Mouse (Mus musculus) telencephalon, adult 2 months (tissue): ENCODE measurements around the gene Ipo7.
A peak's percentile ranks its signal among the peaks of the same experiment; 100 is the strongest.
"Not testable (repeated sequence)": the region's sequence is repeated elsewhere in the genome, so short reads cannot be mapped to it uniquely, and the experiment has no call there.

ENCODE experiments used
- DNase-seq: peaks from one replicate; pipeline ENCODE4 v3.0.0-alpha.2; 2011; ENCODE audit warnings: low read depth, low spot score

The Ipo7 gene

GRCm38 (mm10) chr7:110023553-110023952 lies 5.5 kb downstream of the Ipo7 start:
- no peak for DNase-seq

DNA sequence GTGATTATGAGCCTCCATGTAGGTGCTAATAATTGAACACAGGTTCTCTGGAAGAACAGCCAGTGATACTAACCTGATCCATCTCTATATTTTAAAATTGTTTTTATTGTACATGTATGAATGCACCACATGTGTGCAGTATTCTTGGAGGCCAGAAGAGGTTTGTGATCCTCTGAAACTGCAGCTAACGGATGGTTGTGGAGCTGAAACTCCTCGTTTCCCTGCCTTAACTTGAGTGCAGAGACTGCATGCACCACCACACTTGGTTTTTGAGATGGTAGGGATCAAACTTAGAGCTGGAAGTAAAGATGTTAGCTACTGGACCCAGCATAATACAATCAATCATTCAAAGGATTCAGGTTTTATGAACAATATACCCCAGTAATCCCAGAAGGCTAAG lies 8.5 kb downstream of the Ipo7 start:
- no peak for DNase-seq

- DNase-seq = peak; percentile 2
These were observed 10.8 kb downstream of the Ipo7 start for GRCm38 (mm10) chr7:110028826-110029225.

DNA sequence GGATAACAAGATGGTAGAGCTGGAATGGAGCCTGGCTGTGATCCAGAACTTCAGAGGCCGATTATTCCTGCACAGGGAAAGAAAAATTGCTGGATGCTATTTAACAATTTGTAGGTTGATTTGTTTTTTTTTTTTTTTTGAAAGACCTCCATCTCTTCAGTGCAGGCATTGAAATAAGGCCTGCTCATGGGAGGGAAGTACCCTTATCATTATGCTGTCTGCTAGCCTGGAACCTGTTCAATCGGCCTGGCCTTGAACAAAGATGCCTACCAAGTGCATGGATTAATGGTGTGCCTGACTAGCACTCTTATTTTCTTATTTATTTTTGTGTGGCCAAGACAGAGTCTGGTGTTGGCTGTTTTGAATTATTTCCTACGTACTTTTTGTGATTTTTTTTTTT lies 12.3 kb downstream of the Ipo7 start:
- no peak for DNase-seq

DNA sequence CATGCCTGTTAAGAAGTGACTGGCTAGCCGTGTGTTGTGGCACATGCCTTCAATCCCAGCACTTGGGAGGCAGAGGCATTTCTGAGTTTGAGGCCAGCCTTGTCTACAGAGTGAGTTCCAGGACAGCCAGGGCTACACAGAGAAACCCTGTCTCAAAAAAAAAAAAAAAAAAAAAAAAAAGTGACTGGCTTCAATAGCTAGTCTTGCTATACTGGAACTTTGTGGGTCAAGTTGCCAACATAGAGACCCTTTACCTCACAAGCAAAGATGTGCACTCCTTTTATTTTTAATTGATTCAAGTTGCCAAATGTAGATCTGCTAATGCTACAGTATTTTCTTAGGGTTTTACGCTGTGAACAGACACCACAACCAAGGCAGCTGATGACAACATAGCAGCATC lies 39.6 kb downstream of the Ipo7 start:
- DNase-seq = not testable (repeated sequence)

DNA sequence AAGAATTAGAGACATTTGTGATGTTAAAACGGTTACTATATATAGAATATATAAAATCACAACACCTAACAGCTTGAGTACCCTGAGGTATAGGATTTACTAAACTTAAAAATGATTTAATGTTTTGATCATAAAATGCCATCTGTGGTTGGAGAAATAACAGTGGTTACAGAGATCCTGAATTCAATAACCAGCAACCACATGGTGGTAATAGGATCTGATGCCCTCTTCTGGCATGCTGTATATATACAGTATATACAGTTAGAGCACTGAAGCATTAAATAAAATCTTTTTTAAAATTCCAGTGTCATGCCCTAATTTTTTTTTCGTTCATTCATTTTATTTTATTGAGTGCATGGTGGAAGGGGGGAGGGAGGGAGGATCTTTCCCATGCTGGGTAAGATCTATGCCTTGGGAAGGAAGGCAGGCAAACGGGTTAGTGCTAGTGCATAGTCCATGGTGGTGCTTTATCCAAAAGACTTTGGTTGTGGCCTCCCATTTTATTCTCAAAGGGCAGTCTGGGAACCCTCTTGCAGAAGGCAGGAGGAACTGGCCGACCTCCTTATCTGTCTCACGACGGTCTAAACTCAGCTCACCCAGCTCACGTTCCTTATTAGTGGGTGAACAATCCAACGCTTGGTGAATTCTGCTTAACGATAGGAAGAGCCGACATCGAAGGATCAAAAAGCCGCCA lies 41.2 kb downstream of the Ipo7 start:
- DNase-seq = no peak

GRCm38 (mm10) chr7:110060106-110060668 lies 42.1 kb downstream of the Ipo7 start:
- peak; percentile 31 for DNase-seq

DNA sequence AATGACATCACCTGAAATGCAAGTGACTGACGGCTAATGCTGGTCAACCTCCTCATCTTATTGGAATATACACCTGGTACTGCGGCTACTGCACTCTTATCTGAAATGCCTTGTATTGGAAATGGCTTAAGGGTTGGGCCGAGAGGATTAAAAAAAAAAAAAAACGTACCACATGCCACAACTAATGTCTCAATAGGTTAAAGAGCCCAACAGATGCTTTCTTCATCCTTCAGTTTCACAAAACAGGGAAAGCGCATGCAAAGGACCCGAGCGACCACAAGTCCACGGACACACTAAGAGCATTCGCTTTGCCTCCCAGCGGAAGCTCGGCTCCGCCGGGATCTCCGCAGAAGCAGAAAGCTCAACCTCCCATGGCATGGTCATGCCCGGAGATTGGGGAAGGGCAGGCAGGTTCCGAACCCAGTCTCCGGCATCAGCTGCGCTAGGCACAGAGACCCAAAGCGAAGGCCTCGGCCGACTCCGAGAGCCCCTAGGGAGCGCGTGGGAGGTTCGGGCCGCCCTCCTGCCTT lies 42.7 kb downstream of the Ipo7 start:
- peak; percentile 35 for DNase-seq

DNA sequence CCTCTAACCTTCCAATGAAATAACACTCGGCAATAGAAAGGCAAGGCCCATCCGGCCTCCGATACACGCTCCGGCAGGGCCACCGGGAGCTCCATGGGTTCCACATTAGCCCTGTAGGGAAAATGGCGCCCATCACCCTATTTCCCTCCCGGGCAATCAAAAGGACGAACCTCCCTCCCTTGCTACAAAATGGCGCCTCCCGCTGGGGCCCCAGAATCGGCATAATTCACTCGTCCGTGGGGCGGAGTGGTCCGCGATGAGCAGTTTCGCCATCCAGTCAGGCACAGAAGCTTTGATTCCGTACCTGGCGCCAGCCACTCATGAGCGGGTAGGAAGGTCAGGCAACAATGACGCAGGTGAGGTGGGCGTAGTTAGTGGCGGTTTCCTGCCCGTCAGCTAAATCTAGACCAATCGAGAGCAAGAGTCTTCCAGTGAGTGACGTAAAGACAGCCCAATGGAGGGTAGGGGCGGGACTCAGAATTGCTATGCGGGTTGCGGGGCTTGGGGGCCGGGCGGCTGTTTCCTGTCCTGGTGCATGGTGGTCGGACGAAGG lies 43.2 kb downstream of the Ipo7 start, which contains the start of gene Zfp143:
Zfp143 (plus strand) TSS at position 19 of the 553 bp plus-strand sequence.
- peak; percentile 100 for DNase-seq

GRCm38 (mm10) chr7:110061752-110062273 lies 43.7 kb downstream of the Ipo7 start:
- no peak for DNase-seq

DNA sequence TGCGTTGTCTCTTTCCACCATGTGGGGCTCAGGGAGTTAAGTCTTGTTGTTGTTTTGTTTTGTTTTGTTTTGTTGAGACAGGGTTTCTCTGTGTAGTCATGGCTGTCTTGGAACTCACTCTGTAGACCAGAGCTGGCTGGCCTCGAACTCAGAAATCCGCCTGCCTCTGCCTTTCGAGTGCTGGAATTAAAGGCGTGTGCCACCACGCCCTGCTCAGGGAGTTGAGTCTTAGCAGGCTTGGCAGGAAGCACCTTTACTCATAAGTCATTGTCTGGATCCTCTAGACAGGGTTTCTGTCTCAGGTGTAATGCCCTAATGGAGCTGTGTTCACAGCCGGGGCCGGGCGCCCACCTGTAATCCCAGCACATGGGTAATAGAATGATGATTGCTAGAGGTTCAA lies 45.7 kb downstream of the Ipo7 start:
- no peak for DNase-seq

DNA sequence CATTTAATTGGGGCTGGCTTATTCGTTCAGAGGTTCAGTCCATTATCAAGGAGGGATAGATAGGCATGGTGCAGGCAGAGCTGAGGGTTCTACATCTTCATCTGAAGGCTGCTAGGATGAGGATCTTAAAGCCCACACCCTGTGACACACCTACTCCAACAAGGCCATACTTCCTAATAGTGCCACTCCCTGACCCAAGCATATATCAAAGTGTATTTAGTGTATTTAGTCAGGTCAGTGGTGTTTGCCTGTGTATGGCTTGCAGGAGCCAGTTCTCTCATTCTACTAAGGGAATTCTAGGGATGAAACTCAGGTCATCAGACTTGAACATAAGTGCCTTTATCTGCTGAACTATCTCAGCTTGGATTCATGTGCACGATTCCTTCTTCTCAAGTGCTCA lies 51.0 kb downstream of the Ipo7 start:
- DNase-seq = no peak

- DNase-seq = no peak
These were observed 60.1 kb downstream of the Ipo7 start for GRCm38 (mm10) chr7:110078168-110078567.

DNA sequence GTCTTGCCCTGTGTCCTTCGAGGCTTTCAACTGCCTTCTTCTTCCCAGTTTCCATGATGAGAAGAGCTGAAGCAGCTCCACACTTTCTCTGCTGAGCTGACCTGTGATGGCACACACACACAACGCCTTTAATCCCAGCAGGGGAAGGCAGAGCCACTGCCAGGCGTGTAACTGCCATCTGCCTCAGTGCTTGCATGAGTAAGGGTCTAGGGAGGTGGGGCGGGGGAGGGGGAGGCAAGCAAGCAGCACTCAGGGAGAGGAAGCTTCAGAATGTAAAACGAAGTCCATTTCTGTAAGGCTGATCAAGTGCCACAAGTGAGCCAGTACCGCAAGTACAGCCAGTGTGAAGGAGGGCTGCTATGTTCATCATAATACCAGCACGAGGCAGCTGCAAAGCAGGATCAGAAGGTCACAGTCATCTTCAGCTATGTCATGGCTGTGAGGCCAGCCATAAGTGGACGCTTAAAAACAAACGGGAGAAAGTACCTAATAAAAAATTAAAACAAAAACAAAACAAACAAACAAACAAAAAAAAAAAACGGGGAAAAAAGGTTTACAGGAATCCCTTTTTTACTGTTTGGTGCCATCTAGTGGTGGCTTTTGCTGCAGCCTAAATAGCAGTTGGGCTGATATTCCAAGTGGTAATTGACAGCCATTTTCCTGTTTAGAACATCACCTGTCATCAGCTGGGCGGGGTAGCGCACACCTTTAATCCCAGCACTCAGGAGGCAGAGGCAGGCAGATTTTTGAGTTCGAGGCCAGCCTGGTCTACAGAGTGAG lies 65.5 kb downstream of the Ipo7 start:
- no peak for DNase-seq

- no peak for DNase-seq
These were observed 67.1 kb downstream of the Ipo7 start for GRCm38 (mm10) chr7:110085217-110085616.

- no peak for DNase-seq
These were observed 69.8 kb downstream of the Ipo7 start for GRCm38 (mm10) chr7:110087914-110088313.

GRCm38 (mm10) chr7:110091670-110092069 lies 73.6 kb downstream of the Ipo7 start:
- peak; percentile 34 for DNase-seq

DNA sequence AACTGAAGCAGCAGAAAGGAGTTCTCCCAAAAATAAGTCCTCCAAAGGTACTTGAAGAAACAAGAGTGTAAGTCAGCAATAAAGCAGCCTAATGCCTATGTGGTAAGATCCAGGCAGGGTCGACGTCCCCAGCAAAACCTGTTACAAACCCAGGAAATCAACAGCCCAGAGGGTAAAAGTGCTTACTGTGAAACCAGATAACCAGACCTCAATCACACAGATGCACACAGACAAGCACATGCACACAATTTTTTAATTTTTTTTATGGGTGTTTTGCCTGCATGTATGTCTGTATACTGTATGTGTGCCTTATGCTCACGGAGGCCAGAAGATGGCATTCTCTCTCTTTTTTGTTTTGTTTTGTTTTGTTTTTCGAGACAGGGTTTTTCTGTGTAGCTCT lies 78.3 kb downstream of the Ipo7 start:
- no peak for DNase-seq

- no peak for DNase-seq
These were observed 79.2 kb downstream of the Ipo7 start for GRCm38 (mm10) chr7:110097106-110097793.

- DNase-seq = no peak
These were observed 82.8 kb downstream of the Ipo7 start for GRCm38 (mm10) chr7:110100854-110101253.

DNA sequence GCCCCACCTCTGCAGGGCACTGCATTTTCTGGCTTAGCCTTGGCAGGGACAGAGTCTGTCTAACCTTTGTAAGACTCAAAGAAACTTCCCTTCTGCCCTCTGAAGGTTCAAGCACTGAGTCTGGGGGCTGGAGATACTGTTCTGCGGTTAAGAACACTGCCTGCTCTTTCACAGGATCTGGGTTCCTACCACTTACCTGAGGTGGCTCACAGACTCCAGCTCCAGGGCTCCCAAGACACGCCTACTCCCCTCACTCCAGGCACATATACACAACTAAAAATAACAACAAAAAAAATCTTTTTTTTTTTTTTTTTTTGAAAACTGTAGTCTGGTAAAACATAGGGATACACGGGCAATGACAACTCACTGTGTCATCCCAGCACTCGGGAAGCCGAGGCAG lies 83.2 kb downstream of the Ipo7 start:
- DNase-seq = no peak
